Mouse (Mus musculus): ENCODE results near the gene Adamtsl1. TPM values are rescaled to one million over a fixed set of nuclear protein-coding genes. Genes with fewer than 3 reads are reported as not detected.

Adamtsl1 gene
- total RNA-seq, 4 experiments from 2014 or later = 9.8 to 13.0 (median 11.9) TPM

GRCm38 (mm10) chr4:85669735-85670134 is 155.8 kb downstream of the Adamtsl1 start:
- no peak for DNase-seq (ENCODE audit: low spot score in 2 of 2)

- DNase-seq (ENCODE audit: low spot score in 2 of 2) = no peak
These were observed 158.3 kb downstream of the Adamtsl1 start for GRCm38 (mm10) chr4:85672290-85672689.

- no peak for DNase-seq (ENCODE audit: low spot score in 2 of 2)
These were observed 163.6 kb downstream of the Adamtsl1 start for GRCm38 (mm10) chr4:85677621-85678020.

- DNase-seq (ENCODE audit: low spot score in 2 of 2) = no peak
These were observed 172.2 kb downstream of the Adamtsl1 start for GRCm38 (mm10) chr4:85686160-85686559.

GRCm38 (mm10) chr4:85695237-85695636 is 181.3 kb downstream of the Adamtsl1 start:
- DNase-seq (ENCODE audit: low spot score in 2 of 2) = no peak

- no peak for DNase-seq (ENCODE audit: low spot score in 2 of 2)
These were observed 193.5 kb downstream of the Adamtsl1 start for GRCm38 (mm10) chr4:85707352-85708057.

- DNase-seq (ENCODE audit: low spot score in 2 of 2) = no peak
These were observed 195.7 kb downstream of the Adamtsl1 start for GRCm38 (mm10) chr4:85709636-85710035.

- DNase-seq (ENCODE audit: low spot score in 2 of 2) = no peak
These were observed 211.0 kb downstream of the Adamtsl1 start for GRCm38 (mm10) chr4:85724999-85725398.

GRCm38 (mm10) chr4:85727731-85728130 is 213.8 kb downstream of the Adamtsl1 start:
- no peak for DNase-seq (ENCODE audit: low spot score in 2 of 2)

- no peak for DNase-seq (ENCODE audit: low spot score in 2 of 2)
These were observed 214.4 kb downstream of the Adamtsl1 start for GRCm38 (mm10) chr4:85728416-85728815.

GRCm38 (mm10) chr4:85740478-85740877 is 226.5 kb downstream of the Adamtsl1 start:
- DNase-seq (ENCODE audit: low spot score in 2 of 2) = no peak

GRCm38 (mm10) chr4:85741825-85742391 is 227.9 kb downstream of the Adamtsl1 start:
- no peak for DNase-seq (ENCODE audit: low spot score in 2 of 2)

- no peak for DNase-seq (ENCODE audit: low spot score in 2 of 2)
These were observed 229.5 kb downstream of the Adamtsl1 start for GRCm38 (mm10) chr4:85743427-85743826.

GRCm38 (mm10) chr4:85762684-85763083 is 248.7 kb downstream of the Adamtsl1 start:
- DNase-seq (ENCODE audit: low spot score in 2 of 2) = no peak

- DNase-seq (ENCODE audit: low spot score in 2 of 2) = no peak
These were observed 249.4 kb downstream of the Adamtsl1 start for GRCm38 (mm10) chr4:85763161-85764014.

- no peak for DNase-seq (ENCODE audit: low spot score in 2 of 2)
These were observed 250.1 kb downstream of the Adamtsl1 start for GRCm38 (mm10) chr4:85764015-85764450.

- DNase-seq (ENCODE audit: low spot score in 2 of 2) = no peak
These were observed 250.5 kb downstream of the Adamtsl1 start for GRCm38 (mm10) chr4:85764476-85764875.

- no peak for DNase-seq (ENCODE audit: low spot score in 2 of 2)
These were observed 253.7 kb downstream of the Adamtsl1 start for GRCm38 (mm10) chr4:85767666-85768065.

GRCm38 (mm10) chr4:85768107-85768506 is 254.1 kb downstream of the Adamtsl1 start:
- DNase-seq (ENCODE audit: low spot score in 2 of 2) = peak; percentile 29 to 32

GRCm38 (mm10) chr4:85782511-85782910 is 268.5 kb downstream of the Adamtsl1 start:
- DNase-seq (ENCODE audit: low spot score in 2 of 2) = no peak

- no peak for DNase-seq (ENCODE audit: low spot score in 2 of 2)
These were observed 269.9 kb downstream of the Adamtsl1 start for GRCm38 (mm10) chr4:85783768-85784379.

- DNase-seq (ENCODE audit: low spot score in 2 of 2) = no peak
These were observed 270.5 kb downstream of the Adamtsl1 start for GRCm38 (mm10) chr4:85784428-85784827.

All from layer of hippocampus, adult 8-10 months (tissue).